Mouse (Mus musculus) heart, postnatal 14 days (tissue): ENCODE data around the gene Megf8. TPM values are rescaled to one million over a fixed set of nuclear protein-coding genes. Genes with fewer than 3 reads are reported as not detected.
"Not testable (repeated sequence)": the region's sequence is repeated elsewhere in the genome, so short reads cannot be mapped to it uniquely, and the experiment has no call there.

Source experiments
- DNase-seq, 2 experiments: peaks; one replicate each; pipeline ENCODE4 v3.0.0; 2021 to 2022
- intact Hi-C: fragments of 180-260 bp; cut with DNase I; formaldehyde crosslinking; loops from one replicate; pipeline ENCODE4 v1.15.1; 2025
- total RNA-seq, 2 experiments: library from RNA; stranded (reverse); gene quantifications; 2 replicates each; pipeline ENCODE4 v1.2.3; 2021

Megf8 gene
- total RNA-seq, 2 experiments from 2014 or later, result 26.7 to 29.6 TPM

GRCm38 (mm10) chr7:25391856-25392453 lies 75.0 kb downstream of the Megf8 start:
- intact Hi-C loops, result no loop called here
- peak in 1 of 2 experiments; percentile 2 for DNase-seq

GRCm38 (mm10) chr7:25392851-25393250 lies 75.9 kb downstream of the Megf8 start:
- intact Hi-C loops, result no loop called here
- DNase-seq, result peak in 1 of 2 experiments; percentile 0

- intact Hi-C loops, result no loop called here
- DNase-seq, result no peak
These were observed 76.7 kb downstream of the Megf8 start for GRCm38 (mm10) chr7:25393451-25394210.

DNA sequence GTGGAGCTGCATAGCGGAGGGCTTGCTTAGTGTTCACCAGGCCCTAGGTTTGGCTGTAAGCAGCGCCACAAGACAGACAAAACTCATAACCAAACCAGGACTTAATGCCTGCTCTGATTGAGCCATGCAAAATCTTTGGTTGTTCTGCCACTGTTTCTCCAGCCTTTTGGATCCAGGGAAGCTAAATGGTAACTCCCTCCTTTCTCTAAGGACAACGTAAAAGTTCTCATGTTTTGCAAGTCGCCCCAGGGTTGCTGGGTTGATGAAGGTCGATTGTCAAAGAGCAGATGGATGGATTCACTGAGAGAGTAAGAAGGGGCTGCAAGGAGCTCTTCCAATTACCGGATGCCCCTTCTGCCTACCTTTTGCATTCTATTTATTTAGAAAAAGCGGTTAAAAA lies 77.8 kb downstream of the Megf8 start:
- DNase-seq, result no peak
- intact Hi-C loops, result loop anchor here (5.0 kb wide), 1 partner anchor 152 kb away; no protein-coding TSS in a partner anchor

- no peak for DNase-seq
- intact Hi-C loops, result loop anchor here (5.0 kb wide), 1 partner anchor 153 kb away; no protein-coding TSS in a partner anchor
These were observed 78.2 kb downstream of the Megf8 start for GRCm38 (mm10) chr7:25395186-25395557.

DNA sequence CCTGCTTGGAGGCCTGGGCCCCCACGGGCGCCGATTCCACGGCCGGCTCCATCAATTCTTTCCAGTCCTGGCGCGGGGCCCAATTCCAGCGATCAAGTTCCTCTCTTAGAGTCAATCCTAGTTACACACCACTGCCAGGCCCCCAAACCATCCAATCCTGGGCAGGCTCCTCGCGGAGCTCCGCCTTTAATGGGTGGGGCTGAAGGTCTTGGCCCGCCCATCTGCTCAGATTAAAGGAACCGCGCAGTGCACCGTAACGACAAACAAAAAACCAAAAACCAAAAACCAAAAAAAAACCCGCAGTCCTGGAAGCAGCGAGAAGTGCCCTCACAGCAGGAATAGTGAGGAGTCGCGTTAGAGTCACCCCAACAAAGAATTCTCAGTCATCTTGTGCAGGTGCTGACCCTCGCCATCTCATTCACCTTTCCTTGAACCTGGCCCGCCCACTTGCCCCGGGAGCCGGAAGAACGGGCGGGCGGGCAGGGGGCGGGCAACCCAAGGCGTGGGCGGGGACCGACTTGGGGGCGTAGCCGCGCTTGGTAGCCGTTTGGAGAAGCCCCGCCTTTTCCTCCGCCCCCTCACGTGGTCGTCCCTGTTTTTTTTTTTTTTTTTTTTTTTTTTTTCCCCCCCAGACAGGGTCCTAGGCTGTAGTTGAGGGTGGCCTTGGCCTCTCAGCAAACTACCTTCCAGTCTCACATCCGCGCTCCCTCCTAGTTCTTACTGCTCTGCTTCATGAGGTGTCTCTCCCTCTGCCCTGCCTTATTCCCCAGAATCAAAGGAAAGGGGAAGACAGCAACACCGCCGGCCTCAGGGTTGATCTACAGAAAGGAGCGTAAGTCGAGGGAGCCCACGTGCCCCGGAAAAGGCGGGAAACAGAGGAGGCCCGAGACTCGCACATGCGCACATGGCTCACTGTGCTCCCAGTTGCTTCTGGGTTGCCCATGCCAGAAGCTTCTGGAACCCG lies 78.9 kb downstream of the Megf8 start:
- DNase-seq, result peak; percentile 98
- intact Hi-C loops, result loop anchor here (5.0 kb wide), 1 partner anchor 154 kb away; no protein-coding TSS in a partner anchor

DNA sequence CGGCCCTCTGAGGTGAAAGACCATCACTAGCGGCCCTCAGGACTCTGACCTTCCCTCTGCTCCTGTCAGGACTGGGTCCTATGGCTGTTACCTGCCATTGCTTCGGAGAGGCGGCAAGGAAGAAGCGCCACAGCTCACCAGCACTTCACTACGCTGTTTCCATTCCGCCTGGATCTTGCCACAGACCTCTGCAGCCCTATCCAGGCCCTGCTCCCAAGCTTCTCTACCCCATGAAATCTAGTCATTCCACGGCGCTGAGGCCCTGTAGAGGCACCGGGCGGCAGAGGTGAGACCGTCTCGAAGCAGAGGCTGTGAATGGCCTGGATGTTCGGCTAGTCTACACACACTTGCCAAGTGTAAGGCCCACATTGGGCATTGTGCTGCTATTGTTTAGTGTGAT lies 79.7 kb downstream of the Megf8 start:
- DNase-seq, result no peak
- intact Hi-C loops, result loop anchor here (5.0 kb wide), 1 partner anchor 154 kb away; no protein-coding TSS in a partner anchor

GRCm38 (mm10) chr7:25398610-25399009 lies 81.6 kb downstream of the Megf8 start, which contains the start of gene Lipe:
Gene Lipe (minus strand): TSS chr7:25398710.
- no peak for DNase-seq
- intact Hi-C loops, result loop anchor here (5.0 kb wide), 1 partner anchor 156 kb away; no protein-coding TSS in a partner anchor

DNA sequence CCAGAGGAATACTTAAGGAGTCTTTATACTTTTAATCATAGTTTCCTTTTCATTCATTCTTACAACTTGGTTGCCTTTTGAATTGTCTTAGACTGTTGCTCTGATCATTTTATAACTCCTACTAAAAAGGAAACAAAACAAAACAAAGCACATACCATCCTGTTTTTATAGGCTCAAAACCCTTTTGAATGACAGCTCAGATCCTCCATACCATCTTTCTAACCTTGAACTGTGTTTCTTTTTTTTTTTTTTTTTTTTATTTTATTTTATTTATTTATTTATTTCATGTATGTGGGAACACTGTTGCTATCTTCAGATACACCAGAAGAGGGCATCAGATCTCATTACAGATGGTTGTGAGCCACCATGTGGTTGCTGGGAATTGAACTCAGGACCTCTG lies 82.1 kb downstream of the Megf8 start:
- intact Hi-C loops, result loop anchor here (5.0 kb wide), 1 partner anchor 157 kb away; no protein-coding TSS in a partner anchor
- not testable (repeated sequence) for DNase-seq

DNA sequence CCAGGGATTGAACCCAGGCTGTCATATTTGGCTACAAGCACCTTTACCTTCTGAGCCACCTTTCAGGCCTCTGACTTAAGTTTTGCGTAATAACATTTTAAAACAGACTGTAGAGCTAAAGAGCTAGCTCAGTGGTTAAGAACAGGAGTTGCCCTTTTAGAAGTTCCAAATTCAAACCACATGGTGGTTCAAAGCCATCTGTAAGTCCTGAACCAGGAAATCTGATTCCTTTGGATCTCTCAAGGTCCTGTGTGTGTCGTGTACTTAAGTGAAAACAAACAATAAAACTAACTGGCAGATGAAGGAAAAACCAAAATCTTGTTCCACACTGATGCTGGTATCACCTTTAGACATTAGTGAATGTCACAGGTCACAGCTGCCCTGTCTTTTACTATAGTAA lies 84.6 kb downstream of the Megf8 start:
- intact Hi-C loops, result loop anchor here (10.0 kb wide), 1 partner anchor 267 kb away; no protein-coding TSS in a partner anchor
- DNase-seq, result no peak

DNA sequence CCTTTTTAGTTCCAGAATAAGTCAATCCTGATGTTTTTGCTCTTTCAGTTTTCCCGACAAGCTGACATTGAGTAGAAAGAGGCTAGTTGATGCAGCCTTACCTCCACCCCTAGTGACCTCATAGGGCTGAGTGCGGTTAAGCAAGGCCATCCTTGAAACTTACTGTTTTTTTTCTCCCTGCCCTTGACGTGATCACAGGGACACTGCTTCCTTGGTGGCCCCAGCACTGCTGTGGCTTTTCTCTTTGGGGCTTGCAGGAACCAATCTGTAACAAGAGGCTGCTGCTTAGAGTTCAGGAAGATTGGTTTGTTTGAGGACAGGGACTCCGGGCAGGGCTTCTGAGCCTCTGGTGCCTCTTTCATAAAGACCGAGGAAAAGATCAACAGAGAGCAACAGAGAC lies 85.0 kb downstream of the Megf8 start:
- DNase-seq, result no peak

GRCm38 (mm10) chr7:25402671-25403101 lies 85.7 kb downstream of the Megf8 start:
- intact Hi-C loops, result loop anchor here (2.0 to 10.0 kb wide), 2 partner anchors 34 to 268 kb away; partner anchors contain the start of gene Cnfn
- peak; percentile 60 to 78 for DNase-seq

More for the DNA sequence above, 85.0 kb downstream of the Megf8 start:
- intact Hi-C loops, result loop anchor here (2.0 to 10.0 kb wide), 2 partner anchors 33 to 267 kb away; partner anchors contain the start of gene Cnfn

DNA sequence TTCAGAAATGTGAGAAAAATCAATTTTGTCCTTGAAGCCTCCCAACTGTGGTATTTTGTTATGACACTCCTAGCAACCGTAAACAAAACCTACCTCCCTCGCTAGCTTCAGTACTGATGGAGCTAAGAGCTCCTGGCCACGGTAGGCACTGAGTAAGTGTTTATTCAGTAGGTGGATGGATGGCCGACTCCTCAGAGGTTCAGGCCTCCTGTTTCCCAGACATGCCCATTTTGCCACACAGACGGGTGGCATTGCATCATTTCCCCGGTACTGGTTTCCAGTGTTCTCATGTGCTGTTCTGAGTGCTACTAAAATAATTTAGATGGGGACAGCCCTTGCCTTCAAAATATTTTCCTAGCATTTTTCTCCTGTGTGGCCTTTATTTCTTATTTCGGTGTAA lies 89.5 kb downstream of the Megf8 start:
- intact Hi-C loops, result loop anchor here (10.0 kb wide), 1 partner anchor 272 kb away; no protein-coding TSS in a partner anchor
- no peak for DNase-seq

GRCm38 (mm10) chr7:25409114-25409760 lies 92.3 kb downstream of the Megf8 start:
- intact Hi-C loops, result loop anchor here (10.0 kb wide), 1 partner anchor 274 kb away; no protein-coding TSS in a partner anchor
- DNase-seq, result peak in 1 of 2 experiments; percentile 48

DNA sequence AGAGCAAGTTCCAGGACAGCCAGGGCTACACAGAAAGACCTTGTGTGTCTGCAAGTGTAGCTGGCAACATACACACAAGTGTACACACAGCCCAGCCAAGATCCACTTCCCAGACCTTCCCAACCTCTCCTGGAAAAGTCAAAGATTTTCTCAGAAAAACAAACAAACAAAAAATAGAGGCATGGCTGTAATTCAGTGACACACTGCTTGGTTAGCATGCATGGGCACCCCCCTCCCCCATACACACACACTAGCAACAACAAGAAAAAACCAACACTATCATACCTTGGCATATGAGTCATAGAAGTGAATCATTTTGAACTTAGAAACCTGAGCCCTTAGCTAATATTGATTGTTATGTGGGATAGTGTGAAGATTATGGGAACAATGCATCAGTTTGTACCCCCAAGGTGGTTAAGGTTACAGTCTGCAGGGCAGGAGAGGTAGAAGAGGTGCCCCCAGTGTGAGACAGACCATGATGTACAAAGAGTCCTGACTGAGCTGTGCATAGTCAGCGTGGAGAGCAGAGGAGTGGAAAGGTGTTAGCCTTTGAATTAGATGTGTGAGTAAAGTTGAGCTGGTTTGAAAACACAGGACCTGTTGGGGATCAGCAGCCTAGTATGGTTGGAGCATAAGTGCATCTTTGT lies 94.1 kb downstream of the Megf8 start:
- intact Hi-C loops, result no loop called here
- no peak for DNase-seq

DNA sequence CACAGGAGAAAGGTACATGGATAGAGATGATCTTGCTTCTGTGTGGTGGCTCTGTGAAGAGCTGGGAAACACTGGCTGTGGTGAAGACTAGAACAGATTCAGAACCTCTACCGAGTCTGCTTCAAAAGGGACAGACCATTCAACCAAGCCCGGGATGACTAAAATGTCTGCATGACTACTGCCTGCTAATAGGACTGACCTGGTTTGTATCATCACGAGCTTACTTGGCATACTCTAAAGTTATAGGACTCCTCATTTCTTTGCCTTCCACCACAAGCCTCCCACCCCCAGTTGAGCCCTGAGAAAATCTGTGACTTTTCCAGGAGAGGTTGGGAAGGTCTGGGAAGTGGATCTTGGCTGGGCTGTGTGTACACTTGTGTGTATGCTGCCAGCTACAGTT lies 94.9 kb downstream of the Megf8 start:
- no peak for DNase-seq
- intact Hi-C loops, result no loop called here

GRCm38 (mm10) chr7:25412833-25413441 lies 96.0 kb downstream of the Megf8 start, which contains the start of gene Cxcl17:
Gene Cxcl17 (minus strand): TSS chr7:25412886.
- DNase-seq, result peak in 1 of 2 experiments; percentile 20
- intact Hi-C loops, result no loop called here
